Mouse (Mus musculus) MEL (cell line): ENCODE data around the gene Ctdspl.

Experiments
- CHD2 ChIP-seq: IDR thresholded peaks from 2 replicates; pipeline ENCODE4 v1.6.1; 2011; ENCODE audit warnings: low read length, improper control_type of control experiment
- CTCF ChIP-seq, 3 experiments: IDR thresholded peaks in 2 of 3; conservative IDR thresholded peaks in 1 of 3; 2 replicates each; pipeline ENCODE4 v1.5.1; 2011 to 2012; ENCODE audit warnings: low read length in 3 of 3, low read depth in 2 of 3, mild to moderate bottlenecking in 2 of 3, improper control_type of control experiment in 1 of 3, inconsistent platforms in 1 of 3, mixed read lengths in 1 of 3, moderate library complexity in 1 of 3; ENCODE audit not compliant: control insufficient read depth in 1 of 3, insufficient read depth in 1 of 3, poor library complexity in 1 of 3, severe bottlenecking in 1 of 3
- MAX ChIP-seq: IDR thresholded peaks from 2 replicates; pipeline ENCODE4 v1.6.1; 2011; ENCODE audit warnings: low read length, improper control_type of control experiment
- MEF2A ChIP-seq: IDR thresholded peaks from 2 replicates; pipeline ENCODE4 v1.6.1; 2014; ENCODE audit warnings: low read depth, mild to moderate bottlenecking, inconsistent platforms, low read length, improper control_type of control experiment; ENCODE audit not compliant: poor library complexity, insufficient replicate concordance, severe bottlenecking; ENCODE audit errors: extremely low read depth
- MYC ChIP-seq: IDR thresholded peaks from 2 replicates; pipeline ENCODE4 v1.6.1; 2011; ENCODE audit warnings: low read depth, mild to moderate bottlenecking, low read length, improper control_type of control experiment, moderate library complexity
- TCF12 ChIP-seq: IDR thresholded peaks from 2 replicates; pipeline ENCODE4 v1.6.1; 2014; ENCODE audit warnings: low read depth, mild to moderate bottlenecking, inconsistent platforms, low read length, improper control_type of control experiment, moderate library complexity

DNA sequence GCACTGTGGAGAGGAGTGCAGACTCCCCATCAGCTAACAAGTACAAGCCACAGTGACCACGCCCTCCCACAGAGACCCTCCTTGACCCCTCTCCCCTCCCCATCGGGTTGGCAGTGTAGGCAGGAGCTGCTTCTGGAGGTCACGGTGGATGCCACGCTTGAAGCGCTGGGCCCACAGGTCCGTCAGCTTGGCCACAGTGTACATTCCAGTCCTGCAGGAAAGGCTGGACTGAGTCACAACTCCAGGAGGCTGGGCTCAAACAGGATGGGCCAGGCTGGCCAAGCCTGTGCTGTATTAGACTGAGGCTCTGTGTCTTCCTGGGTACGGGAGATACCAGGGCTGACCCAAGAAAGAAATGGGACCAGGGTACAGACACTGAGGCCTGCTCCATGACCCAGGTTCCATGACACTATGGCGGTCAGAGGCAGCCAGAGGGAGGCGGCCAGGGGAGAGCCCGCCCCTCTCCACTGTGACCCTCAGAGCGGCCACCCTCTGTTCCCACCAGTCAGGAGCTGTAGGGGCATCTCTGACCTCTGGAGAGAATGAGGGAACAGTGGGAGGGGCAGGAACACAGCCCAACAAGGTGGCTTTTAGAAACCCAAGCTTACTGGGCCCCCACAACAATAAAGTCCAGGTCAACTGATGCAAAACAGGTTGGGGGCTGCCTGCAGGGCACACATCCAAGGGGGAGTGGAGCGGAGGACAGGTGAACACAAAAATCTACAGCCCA, 165.5 kb downstream of the Ctdspl start:
- TF ChIP-seq CTCF (IDR thresholded peaks at IDR 0.05 in 2 of 3, conservative IDR thresholded peaks at IDR 0.05 in 1 of 3; ENCODE audit: control insufficient read depth in 1 of 3, insufficient read depth in 1 of 3, low read depth in 2 of 3, low read length in 3 of 3, poor library complexity in 1 of 3, severe bottlenecking in 1 of 3) (no peak), MYC (no peak), MAX (no peak), TCF12 (no peak), MEF2A (no peak), CHD2 (no peak)
